Mouse (Mus musculus) limb, embryonic 15.5 days (tissue): ENCODE data around the gene Pdpn. TPM values are rescaled to one million over a fixed set of nuclear protein-coding genes. Genes with fewer than 3 reads are reported as not detected.

Source experiments
- ATAC-seq: fragments of 200-750 bp; cut with Nextera tagmentation; 2 replicates; pipeline ENCODE4 v1.8.0; 2017; ENCODE audit warnings: low read depth, moderate TSS enrichment; ENCODE audit not compliant: insufficient number of reproducible peaks, low FRiP score, low TSS enrichment
- H3K27ac ChIP-seq: fragments of 300-500 bp; sonication (generic); 2 replicates; pipeline ENCODE4 v1.5.1; 2015; ENCODE audit warnings: moderate library complexity, mild to moderate bottlenecking, inconsistent platforms
- H3K27me3 ChIP-seq: fragments of 300-500 bp; sonication (generic); 2 replicates; pipeline ENCODE4 v1.6.1; 2015; ENCODE audit warnings: inconsistent platforms
- H3K36me3 ChIP-seq: fragments of 300-500 bp; sonication (generic); 2 replicates; pipeline ENCODE4 v1.6.1; 2015; ENCODE audit warnings: inconsistent platforms
- H3K4me1 ChIP-seq: fragments of 300-500 bp; sonication (generic); 2 replicates; pipeline ENCODE4 v1.6.1; 2015; ENCODE audit warnings: inconsistent platforms
- H3K4me2 ChIP-seq: fragments of 300-500 bp; sonication (generic); 2 replicates; pipeline ENCODE4 v1.6.1; 2015; ENCODE audit warnings: mild to moderate bottlenecking, inconsistent platforms
- H3K4me3 ChIP-seq: fragments of 300-500 bp; sonication (generic); 2 replicates; pipeline ENCODE4 v1.5.1; 2015; ENCODE audit warnings: mild to moderate bottlenecking, inconsistent platforms
- H3K9ac ChIP-seq: fragments of 300-500 bp; sonication (generic); 2 replicates; pipeline ENCODE4 v1.6.1; 2015; ENCODE audit warnings: inconsistent platforms
- H3K9me3 ChIP-seq: fragments of 300-500 bp; sonication (generic); 2 replicates; pipeline ENCODE4 v1.6.1; 2016; ENCODE audit warnings: inconsistent platforms
- WGBS: fragments of 180-500 bp; shearing (Covaris S2); methylation state at CpG from one replicate; pipeline ENCODE4 v1.1.7; 2015; 5-methylcytosine and 5-hydroxymethylcytosine counted together
- polyA plus RNA-seq: library from polyadenylated mRNA; unstranded; fragments of >200 nt; fragmentation: Nextera tagmentation; extraction: Ambion mirVana; gene quantifications from 2 replicates; pipeline ENCODE4 v1.2.1, GENCODE M21; 2015

Pdpn gene
- polyA plus RNA-seq, 1 experiment from 2014 or later: 70.4 TPM

- Histone ChIP-seq H3K4me1 (peaks cover 53% of the 10 kb centered on the region), H3K27ac (peak overlapping the region; percentile 77), H3K4me2 (peak overlapping the region; percentile 47), H3K27me3 (0 out of 2 replicates have a peak, but pooled peaks cover 2% of the 10 kb centered on the region), H3K36me3 (no peaks in the 10 kb centered on the region), H3K9ac (0 out of 2 replicates have a peak overlapping the region, but pooled peaks have one; percentile 14), H3K4me3 (peak overlapping the region; percentile 23), H3K9me3 (no peaks in the 10 kb centered on the region)
- 6% methylated on average over 12 of the region's 12 CpGs for WGBS
- no peak for ATAC-seq
Measured at GRCm38 (mm10) chr4:143297016-143297556, 2.3 kb downstream of the Pdpn start.

GRCm38 (mm10) chr4:143296153-143296552 is 3.2 kb downstream of the Pdpn start:
- peaks cover 53% of the 10 kb centered on the region for H3K4me1 ChIP-seq
- WGBS: 65% methylated on average over 5 of the region's 5 CpGs
- 0 out of 2 replicates have a peak, but pooled peaks cover 2% of the 10 kb centered on the region for H3K27me3 ChIP-seq
- H3K4me2 ChIP-seq: no peak overlapping the region
- H3K36me3 ChIP-seq: no peaks in the 10 kb centered on the region
- no peak overlapping the region for H3K27ac ChIP-seq
- H3K4me3 ChIP-seq: no peak overlapping the region
- no peak overlapping the region for H3K9ac ChIP-seq
- ATAC-seq: no peak
- H3K9me3 ChIP-seq: no peaks in the 10 kb centered on the region

GRCm38 (mm10) chr4:143294324-143294723 is 5.0 kb downstream of the Pdpn start:
- H3K27ac ChIP-seq: peak overlapping the region; percentile 67
- 54% methylated on average over 6 of the region's 6 CpGs for WGBS

GRCm38 (mm10) chr4:143288880-143289279 is 10.5 kb downstream of the Pdpn start:
- Histone ChIP-seq H3K4me3 (no peak overlapping the region), H3K27me3 (no peaks in the 10 kb centered on the region), H3K36me3 (no peaks in the 10 kb centered on the region), H3K4me2 (no peak overlapping the region), H3K4me1 (peaks cover 17% of the 10 kb centered on the region), H3K9ac (no peak overlapping the region), H3K27ac (no peak overlapping the region), H3K9me3 (no peaks in the 10 kb centered on the region)
- ATAC-seq: no peak
- WGBS: 26% methylated on average over 7 of the region's 7 CpGs

More at GRCm38 (mm10) chr4:143294324-143294723, 5.0 kb downstream of the Pdpn start:
- ATAC-seq: no peak
- Histone ChIP-seq H3K27me3 (no peaks in the 10 kb centered on the region), H3K9ac (no peak overlapping the region), H3K4me2 (no peak overlapping the region), H3K36me3 (no peaks in the 10 kb centered on the region), H3K4me3 (no peak overlapping the region), H3K9me3 (no peaks in the 10 kb centered on the region), H3K4me1 (peaks cover 45% of the 10 kb centered on the region)

- Histone ChIP-seq H3K4me1 (peaks cover 17% of the 10 kb centered on the region), H3K4me3 (no peak overlapping the region), H3K4me2 (no peak overlapping the region), H3K27ac (no peak overlapping the region; the same call in 1 of the 2 replicates), H3K36me3 (no peaks in the 10 kb centered on the region), H3K27me3 (no peaks in the 10 kb centered on the region), H3K9ac (no peak overlapping the region), H3K9me3 (no peaks in the 10 kb centered on the region)
- WGBS: 38% methylated on average over 6 of the region's 6 CpGs
- ATAC-seq: no peak
Measured at GRCm38 (mm10) chr4:143288473-143288872, 10.9 kb downstream of the Pdpn start.

- Histone ChIP-seq H3K4me3 (no peak overlapping the region), H3K4me1 (peaks cover 17% of the 10 kb centered on the region), H3K36me3 (no peaks in the 10 kb centered on the region), H3K4me2 (no peak overlapping the region), H3K9ac (no peak overlapping the region), H3K9me3 (no peaks in the 10 kb centered on the region), H3K27ac (no peak overlapping the region), H3K27me3 (no peaks in the 10 kb centered on the region)
- no peak; the same call in 1 of the 2 replicates for ATAC-seq
- 73% methylated on average over 4 of the region's 4 CpGs for WGBS
Measured at GRCm38 (mm10) chr4:143287065-143287464, 12.3 kb downstream of the Pdpn start.

- H3K9ac ChIP-seq: no peak overlapping the region
- WGBS: 90% methylated on average over 3 of the region's 3 CpGs
- no peaks in the 10 kb centered on the region for H3K27me3 ChIP-seq
- no peaks in the 10 kb centered on the region for H3K36me3 ChIP-seq
- peak overlapping the region; percentile 81 for H3K27ac ChIP-seq
- no peak for ATAC-seq
- no peak overlapping the region for H3K4me3 ChIP-seq
- H3K4me1 ChIP-seq: peaks cover 26% of the 10 kb centered on the region
- H3K4me2 ChIP-seq: no peak overlapping the region
- no peaks in the 10 kb centered on the region for H3K9me3 ChIP-seq
Measured at GRCm38 (mm10) chr4:143280166-143280565, 19.2 kb downstream of the Pdpn start.

GRCm38 (mm10) chr4:143279661-143280060 is 19.7 kb downstream of the Pdpn start:
- WGBS: 35% methylated on average over 12 of the region's 12 CpGs
- H3K4me2 ChIP-seq: no peak overlapping the region
- H3K27me3 ChIP-seq: no peaks in the 10 kb centered on the region
- no peaks in the 10 kb centered on the region for H3K9me3 ChIP-seq
- H3K4me3 ChIP-seq: no peak overlapping the region
- peak; percentile 45; the same call in 1 of the 2 replicates for ATAC-seq
- no peak overlapping the region for H3K9ac ChIP-seq
- peaks cover 26% of the 10 kb centered on the region for H3K4me1 ChIP-seq
- no peaks in the 10 kb centered on the region for H3K36me3 ChIP-seq
- peak overlapping the region; percentile 81 for H3K27ac ChIP-seq

GRCm38 (mm10) chr4:143279016-143279415 is 20.3 kb downstream of the Pdpn start:
- WGBS: 68% methylated on average over 5 of the region's 5 CpGs
- ATAC-seq: no peak

GRCm38 (mm10) chr4:143278429-143278871 is 20.9 kb downstream of the Pdpn start:
- no peaks in the 10 kb centered on the region for H3K27me3 ChIP-seq
- peak; percentile 77 for ATAC-seq
- H3K4me2 ChIP-seq: peak overlapping the region; percentile 32
- peak overlapping the region; percentile 82 for H3K27ac ChIP-seq
- no peaks in the 10 kb centered on the region for H3K9me3 ChIP-seq
- H3K4me1 ChIP-seq: peaks cover 23% of the 10 kb centered on the region
- H3K36me3 ChIP-seq: peaks cover 3% of the 10 kb centered on the region
- H3K9ac ChIP-seq: no peak overlapping the region
- 0 out of 2 replicates have a peak overlapping the region, but pooled peaks have one; percentile 5 for H3K4me3 ChIP-seq
- 5% methylated on average over 14 of the region's 14 CpGs for WGBS

More at GRCm38 (mm10) chr4:143279016-143279415, 20.3 kb downstream of the Pdpn start:
- Histone ChIP-seq H3K4me3 (no peak overlapping the region), H3K36me3 (no peaks in the 10 kb centered on the region), H3K4me1 (peaks cover 23% of the 10 kb centered on the region), H3K27me3 (no peaks in the 10 kb centered on the region), H3K27ac (peak overlapping the region; percentile 82), H3K9ac (no peak overlapping the region), H3K9me3 (no peaks in the 10 kb centered on the region), H3K4me2 (peak overlapping the region; percentile 32; the same call in 1 of the 2 replicates)

GRCm38 (mm10) chr4:143277319-143277718 is 22.0 kb downstream of the Pdpn start:
- Histone ChIP-seq H3K4me1 (peaks cover 23% of the 10 kb centered on the region), H3K36me3 (peaks cover 14% of the 10 kb centered on the region), H3K4me2 (no peak overlapping the region), H3K9ac (no peak overlapping the region), H3K4me3 (no peak overlapping the region), H3K27me3 (no peaks in the 10 kb centered on the region), H3K9me3 (no peaks in the 10 kb centered on the region), H3K27ac (no peak overlapping the region)
- no peak for ATAC-seq
- 88% methylated on average over 6 of the region's 6 CpGs for WGBS

GRCm38 (mm10) chr4:143271571-143271970 is 27.8 kb downstream of the Pdpn start:
- Histone ChIP-seq H3K27ac (no peak overlapping the region), H3K4me1 (no peaks in the 10 kb centered on the region), H3K4me2 (no peak overlapping the region), H3K4me3 (no peak overlapping the region), H3K9me3 (no peaks in the 10 kb centered on the region), H3K9ac (no peak overlapping the region), H3K36me3 (peaks cover 25% of the 10 kb centered on the region), H3K27me3 (no peaks in the 10 kb centered on the region)
- no peak for ATAC-seq
- WGBS: 58% methylated on average over 6 of the region's 6 CpGs
